Mouse (Mus musculus) adrenal gland, adult 2 months (tissue): ENCODE data around the gene BC005537. TPM values are rescaled to one million over a fixed set of nuclear protein-coding genes. Genes with fewer than 3 reads are reported as not detected.
A peak's percentile ranks its signal among the peaks of the same experiment; 100 is the strongest.
"Not testable (repeated sequence)": the region's sequence is repeated elsewhere in the genome, so short reads cannot be mapped to it uniquely, and the experiment has no call there.

Experiments
- DNase-seq: peaks from one replicate; pipeline ENCODE4 v3.0.0; 2021
- polyA plus RNA-seq: library from polyadenylated mRNA; depleted of rRNA; stranded (reverse); fragments of >200 nt; gene quantifications from 2 replicates; pipeline ENCODE4 v1.2.3, GENCODE M21; 2012
- total RNA-seq, 2 experiments: library from RNA; stranded (reverse); gene quantifications; 2 replicates each; pipeline ENCODE4 v1.2.3; 2021

Gene BC005537
- total and polyA plus RNA-seq, 3 experiments, result 70.6 to 170 (median 161) TPM

DNA sequence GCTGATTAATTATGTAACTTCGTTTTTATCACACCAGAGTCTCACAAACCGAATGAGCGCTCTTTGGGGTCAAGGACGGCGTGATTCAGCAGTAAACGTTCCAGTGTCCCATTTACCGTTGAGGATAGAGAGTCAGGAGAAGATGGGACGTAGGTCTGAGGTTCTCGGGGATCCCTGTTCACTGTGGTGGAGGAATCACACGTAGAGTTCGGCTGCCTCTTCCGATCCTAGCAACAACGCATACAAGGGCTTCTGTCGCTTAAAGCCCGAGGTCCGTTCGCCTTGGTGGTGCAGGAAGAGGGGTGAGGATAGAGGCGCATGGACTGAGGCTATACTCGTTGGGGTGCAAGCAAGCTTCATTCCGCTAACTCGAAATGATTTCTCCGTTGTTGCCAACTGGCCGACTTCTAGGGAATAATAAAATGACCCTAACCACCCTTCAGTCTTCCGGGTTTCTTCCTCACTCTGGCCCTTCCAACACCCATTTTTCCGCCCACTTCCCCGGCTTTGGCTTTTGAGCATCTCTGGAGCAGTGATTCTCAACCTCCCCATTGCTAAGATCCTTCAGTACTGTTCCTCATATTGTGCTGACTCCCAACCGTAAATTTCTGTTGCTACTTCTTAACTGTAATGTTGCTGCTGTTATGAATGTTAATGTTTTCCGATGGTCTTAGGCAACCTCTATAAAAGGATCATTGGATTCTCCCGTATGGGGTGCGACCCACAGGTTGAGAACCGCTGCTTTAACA is 1.4 kb upstream of the BC005537 start:
- DNase-seq, result peak; percentile 88

DNA sequence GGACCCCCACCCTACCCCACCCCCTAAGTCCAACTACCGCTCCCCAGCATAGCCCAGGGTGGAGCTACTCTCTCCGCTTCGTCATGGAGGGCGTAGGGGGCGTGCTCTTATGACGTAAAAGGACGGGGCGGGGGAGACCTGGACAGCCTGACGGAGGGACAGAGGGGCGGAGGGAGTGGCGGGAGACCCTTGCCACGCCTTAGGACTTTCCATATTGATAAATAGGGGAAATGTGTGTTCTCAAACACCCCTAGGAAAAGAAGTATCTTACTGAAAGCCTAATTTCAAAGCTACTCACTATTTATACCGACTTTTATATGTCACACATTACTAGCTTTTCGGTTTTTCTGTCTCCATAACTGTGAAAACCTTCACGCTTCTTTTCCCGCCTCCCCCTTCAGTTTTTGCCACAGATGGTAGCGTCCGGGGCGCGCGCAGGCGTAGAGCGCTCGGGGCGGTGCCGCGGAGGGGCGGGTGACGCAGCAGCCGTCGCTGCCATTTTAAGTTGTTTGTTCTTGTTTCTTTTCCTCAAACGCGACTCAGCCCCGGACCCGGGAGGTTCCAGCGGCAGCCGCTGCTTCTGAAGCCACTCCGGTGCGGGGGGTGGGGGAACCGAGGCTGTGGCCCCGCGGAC is 666 bp upstream of the BC005537 start:
- DNase-seq, result peak; percentile 99

DNA sequence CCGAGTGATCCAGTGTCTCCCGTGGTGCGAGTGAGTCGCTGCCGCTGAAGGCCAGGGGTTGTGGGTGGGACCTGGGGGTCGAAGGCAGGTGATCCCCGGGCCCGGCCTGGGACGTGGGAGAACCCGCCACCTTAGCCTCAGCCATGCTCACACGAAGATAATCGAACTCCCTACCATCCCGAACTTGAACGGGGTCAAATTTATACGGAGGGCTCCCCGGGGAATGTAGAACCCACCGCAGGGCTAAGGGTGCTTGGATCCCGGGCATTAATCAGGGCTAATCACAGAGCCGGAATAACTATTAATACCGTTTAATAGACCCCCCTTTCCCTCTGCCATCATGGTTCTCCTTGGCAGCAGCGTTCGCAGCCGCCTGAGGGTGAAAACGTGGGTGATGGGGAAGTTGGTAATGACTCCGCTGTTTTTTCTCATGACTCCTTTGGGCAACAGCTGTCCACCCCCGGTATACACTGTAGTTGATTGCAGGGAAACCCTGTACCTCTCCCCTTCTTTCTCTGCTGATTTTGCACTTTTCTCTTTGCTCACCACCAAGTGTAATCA is 754 bp downstream of the BC005537 start:
- peak; percentile 55 for DNase-seq

DNA sequence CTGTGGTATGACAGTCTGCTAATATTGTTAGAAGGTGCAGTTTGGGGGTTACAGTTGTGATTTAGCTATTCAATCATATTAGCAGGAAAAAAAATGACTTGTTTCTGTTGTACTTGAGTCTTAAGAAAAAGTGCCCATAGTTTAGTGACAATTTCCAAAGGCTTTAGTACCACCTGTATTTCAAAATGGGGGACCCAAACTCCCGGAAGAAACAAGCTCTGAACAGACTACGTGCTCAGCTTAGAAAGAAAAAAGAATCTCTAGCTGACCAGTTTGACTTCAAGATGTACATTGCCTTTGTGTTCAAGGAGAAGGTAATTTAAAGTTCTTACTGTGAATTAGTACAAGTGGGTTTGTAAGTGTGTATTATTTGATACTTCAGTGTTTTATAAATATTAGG is 1.7 kb downstream of the BC005537 start:
- DNase-seq, result no peak

DNA sequence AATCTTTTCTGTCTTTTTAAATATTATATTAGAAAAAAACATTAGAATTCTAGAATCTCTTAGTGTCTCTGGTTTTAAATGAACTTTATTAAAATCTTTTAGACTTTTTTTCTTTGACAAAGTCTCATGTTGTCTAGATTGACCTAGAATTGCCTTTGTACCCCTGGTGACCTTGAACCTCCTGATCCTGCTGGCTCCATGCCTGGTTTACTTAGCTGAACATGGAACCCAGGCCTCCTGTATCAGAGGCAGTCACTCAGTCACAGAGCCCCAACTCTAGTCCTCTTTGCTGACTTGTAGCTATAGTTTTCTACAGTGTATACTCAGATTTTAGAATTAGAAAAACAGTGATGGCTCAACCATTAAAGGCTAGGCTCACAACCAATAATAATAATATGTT is 4.6 kb downstream of the BC005537 start:
- DNase-seq, result peak; percentile 55

DNA sequence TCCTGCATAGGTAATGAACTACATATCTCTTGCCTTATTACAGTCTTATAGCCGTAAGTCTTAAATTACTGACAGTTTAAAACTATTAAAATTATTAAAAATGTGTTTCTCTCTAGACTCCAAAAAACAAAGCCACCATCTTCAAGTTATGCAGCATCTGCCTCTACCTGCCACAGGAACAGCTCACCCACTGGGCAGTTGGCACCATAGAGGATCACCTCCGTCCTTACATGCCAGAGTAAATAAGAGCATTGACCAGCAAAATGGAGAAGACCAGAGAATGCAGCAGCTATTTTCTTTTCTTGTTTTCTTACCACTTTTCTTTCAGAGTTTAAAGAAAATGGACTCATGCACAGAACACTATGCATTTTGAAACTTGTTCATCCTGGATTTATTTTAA is 11.1 kb downstream of the BC005537 start:
- no peak for DNase-seq

DNA sequence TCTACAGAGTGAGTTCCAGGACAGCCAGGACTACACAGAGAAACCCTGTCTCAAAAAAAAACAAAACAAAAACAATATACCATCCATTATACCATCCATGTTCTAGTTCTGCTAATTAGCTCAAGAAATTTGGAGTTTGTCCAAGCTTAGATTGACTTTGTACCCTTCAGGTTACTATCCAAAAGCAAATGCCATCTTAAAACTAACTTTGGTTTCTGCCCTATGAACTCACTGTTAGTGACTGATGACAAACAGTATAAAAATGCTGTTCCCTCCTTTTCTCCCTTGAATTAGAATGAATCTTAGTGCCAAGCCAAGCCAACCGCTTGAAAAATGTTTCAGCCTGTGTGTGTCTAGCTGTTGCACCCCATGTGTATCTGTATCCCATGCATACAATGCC is 13.2 kb downstream of the BC005537 start:
- no peak for DNase-seq

DNA sequence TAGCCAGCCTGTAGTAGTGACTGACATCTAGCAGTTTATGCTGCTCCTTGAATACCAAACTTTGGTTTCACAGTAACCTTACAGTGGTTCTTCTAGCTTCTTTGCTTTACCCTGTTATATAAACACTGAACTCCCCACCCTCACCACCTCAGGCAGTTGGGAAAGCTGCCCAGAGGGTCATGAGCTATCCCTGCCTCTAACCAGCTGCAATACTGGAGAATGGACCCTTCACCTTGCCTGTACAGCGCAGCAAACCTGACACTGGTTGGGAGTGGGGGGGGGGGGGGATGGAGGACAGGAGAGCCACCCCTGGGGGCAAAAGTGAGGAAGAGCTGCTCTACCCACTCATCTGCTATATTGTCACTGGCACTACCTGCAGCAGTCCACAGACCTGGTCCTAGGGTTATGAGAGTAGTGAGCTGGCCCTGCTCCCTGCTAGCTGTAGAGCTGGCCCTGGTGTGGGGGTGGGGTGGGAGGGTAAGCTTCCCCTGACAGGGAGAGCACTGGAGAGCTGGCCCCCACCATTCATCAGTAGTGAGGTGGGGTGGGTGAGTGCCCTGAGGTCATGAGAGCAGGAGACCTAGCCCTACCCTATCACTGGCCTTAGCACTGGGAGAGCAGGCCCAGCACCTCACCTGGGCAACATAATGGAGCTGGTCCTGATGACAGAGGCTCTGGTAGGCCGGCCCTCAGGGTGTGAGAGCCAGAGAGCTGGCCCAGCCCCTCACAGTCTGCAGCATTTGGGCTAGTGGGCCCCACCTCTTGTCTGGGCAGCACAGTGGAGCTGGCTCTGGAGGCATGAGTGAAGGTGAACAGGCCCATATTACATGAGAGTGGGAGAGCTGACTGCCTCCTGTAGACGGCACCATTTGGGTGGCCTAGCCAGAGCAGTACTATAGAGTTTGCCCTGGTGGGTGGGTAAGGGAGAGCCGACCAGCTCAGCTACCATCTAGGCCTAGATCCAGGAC is 15.0 kb downstream of the BC005537 start:
- DNase-seq, result no peak

DNA sequence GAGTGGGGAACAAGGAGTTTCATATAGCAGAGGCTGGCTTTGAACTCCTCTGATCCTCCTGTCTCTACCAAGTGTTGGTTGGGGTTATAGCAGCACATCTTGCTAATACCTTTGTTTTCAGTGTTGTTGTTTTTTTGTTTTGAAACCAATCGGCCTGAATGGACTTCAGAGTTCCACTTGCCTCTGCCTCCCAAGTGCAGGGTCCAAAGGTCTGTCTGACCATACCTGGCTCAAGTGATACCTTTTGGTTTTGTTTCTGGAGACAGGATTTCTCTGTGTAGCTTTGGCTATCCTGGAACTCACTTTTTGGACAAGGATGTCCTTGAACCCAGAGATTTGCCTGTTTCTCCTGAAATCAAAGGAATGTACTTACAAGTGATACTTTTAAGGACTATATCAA is 18.5 kb downstream of the BC005537 start:
- DNase-seq, result no peak

DNA sequence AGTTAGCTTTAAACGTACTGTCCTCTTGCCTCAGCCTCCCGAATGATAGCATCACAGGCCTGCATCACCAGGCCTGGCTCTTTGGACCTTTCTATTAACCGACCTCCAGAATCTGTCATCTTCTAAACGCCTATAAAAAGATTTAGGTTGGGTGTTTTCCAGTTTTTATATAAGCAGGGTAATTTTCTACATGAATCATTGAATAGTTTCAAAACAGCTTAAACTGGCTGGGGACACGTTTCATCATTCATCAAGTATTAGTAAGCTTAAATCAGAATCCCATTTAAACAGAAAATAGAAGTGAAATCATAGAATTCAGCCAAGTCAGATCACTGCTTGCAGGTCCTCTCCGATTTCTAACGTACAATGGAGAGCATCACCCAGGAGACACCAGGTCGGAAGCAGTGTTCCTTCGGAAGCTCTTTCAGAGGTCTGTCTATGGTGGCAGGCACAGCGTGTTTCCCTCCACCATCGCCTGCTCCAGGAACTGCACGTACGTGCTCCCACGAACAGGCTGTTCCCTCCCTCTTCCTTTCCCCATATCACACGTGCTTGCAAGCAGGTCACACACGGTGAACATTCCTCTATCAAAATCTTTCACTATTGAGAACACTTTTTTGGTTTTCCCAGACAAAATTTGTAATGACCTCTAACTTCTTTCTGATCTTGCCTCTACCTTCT is 21.3 kb downstream of the BC005537 start:
- no peak for DNase-seq

DNA sequence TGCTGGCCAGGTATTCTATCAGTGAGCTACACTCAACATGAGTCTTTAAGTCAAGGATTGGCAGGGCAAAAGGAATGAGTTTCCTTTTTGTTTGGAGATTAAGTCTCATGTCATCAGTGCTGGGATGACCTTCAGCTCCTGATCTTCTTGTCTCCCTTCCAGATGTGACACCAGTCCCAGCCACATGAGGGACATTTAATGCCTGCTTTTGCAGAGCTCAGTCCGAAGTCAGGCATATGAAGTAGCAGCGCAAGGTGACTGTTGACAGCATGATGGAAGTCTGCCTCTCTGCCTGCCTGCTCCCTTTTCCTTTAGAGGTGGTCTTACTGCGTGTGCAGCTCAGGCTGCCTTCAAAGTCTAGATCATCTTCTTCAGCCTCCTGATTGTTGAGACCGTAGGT is 23.2 kb downstream of the BC005537 start:
- DNase-seq, result no peak

DNA sequence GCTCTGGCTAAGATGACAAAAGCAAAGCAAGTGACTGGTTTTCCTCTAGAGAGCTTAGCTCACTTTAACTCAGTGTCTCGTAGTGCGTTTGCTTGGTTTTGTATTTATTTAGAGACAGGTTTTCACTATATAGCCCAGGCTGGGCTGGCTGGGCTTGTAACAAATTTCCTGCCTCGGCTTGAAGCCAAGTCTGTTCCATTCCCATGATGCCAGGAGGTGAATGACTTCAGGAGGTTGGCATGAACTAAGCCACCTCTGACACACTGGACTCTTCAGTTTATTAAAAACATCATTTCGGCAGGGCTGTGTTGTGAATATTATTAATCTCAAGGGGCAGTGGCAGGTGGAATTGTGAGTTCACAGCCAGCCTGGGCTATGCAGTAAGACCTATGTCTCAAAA is 24.1 kb downstream of the BC005537 start:
- DNase-seq, result no peak

DNA sequence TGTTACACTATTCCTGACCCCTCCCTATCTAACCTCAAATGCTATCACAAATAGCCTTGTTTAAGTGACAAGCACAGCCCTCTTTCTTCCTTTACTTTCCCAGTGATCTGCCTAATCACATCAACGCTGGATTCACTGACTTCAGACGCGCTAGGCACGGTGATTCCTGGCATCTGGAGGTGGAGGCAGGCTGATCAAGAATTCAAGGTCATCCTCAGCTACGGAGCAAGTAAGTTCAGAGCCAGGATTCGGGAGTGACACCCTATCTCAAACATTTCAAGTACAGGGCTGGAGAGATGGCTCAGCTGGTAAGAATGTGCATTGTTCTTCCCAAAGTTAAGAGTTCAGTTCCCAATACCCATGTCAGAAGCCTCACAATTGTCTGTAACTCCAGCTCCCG is 24.7 kb downstream of the BC005537 start:
- no peak for DNase-seq

DNA sequence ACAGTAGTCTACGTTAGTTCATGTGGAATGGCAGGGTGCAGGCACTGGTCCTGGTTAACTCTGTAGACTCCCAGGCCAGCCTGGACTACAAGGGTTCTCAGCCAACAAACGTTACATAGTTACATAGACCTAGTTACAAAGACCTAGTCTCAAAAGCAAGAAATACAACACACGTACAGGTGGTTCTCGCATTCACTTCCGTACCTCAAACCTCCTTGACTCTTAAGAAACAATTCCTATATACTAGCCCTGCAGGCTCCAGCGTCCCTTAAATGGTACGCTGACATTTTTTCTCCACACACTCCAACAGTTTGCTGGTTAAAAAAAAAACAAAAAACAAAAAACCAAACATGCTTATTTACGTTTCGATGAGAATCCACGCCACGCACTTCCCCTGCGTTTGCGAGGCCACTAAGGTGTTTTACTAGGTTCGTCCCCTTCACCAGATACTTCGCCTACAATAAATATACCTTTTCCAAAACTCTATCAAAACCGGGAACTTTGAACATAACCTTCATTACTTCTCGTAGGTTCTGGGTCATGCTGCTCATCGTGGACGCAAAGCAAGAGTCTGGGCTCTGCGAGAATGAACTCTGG is 29.4 kb downstream of the BC005537 start:
- no peak for DNase-seq

DNA sequence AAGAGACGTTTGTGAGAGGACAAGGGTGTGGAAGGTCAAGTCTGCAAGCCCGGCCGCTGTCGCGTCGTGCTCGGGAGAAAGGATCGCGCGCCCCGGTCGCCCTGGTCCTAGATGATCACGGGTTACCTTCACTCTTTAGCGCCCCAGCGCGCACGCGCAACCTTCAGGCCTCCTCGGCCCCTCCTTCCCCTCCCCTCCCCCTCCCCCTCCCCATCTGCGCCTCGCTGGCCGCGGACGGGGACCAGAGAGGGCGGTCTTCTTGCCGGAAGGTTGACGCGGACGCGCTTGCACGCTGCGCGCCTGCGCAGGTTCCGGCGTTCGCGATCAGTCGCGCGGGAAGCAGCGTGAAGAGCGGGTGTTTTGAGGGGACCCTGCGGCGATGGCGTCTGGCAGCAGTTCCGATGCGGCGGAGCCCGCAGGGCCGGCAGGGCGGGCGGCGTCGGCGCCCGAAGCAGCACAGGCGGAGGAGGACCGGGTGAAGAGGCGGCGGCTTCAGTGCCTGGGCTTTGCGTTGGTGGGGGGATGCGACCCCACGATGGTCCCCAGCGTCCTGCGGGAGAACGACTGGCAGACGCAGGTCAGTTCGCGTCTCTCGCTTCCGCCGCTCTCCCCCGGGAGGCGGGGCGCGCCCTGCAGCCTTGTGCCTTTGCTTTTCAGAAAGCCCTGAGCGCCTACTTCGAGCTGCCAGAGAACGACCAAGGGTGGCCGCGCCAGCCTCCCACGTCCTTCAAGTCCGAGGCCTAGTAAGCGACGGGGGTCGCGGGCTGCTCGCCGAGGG is 30.1 kb downstream of the BC005537 start, which contains the start of the genes Acot13 and Tdp2:
Acot13 (minus strand) TSS at position 188 of the 778 bp plus-strand sequence.
Tdp2 (plus strand) TSS at position 327 of the 778 bp plus-strand sequence.
- DNase-seq, result peak; percentile 96

DNA sequence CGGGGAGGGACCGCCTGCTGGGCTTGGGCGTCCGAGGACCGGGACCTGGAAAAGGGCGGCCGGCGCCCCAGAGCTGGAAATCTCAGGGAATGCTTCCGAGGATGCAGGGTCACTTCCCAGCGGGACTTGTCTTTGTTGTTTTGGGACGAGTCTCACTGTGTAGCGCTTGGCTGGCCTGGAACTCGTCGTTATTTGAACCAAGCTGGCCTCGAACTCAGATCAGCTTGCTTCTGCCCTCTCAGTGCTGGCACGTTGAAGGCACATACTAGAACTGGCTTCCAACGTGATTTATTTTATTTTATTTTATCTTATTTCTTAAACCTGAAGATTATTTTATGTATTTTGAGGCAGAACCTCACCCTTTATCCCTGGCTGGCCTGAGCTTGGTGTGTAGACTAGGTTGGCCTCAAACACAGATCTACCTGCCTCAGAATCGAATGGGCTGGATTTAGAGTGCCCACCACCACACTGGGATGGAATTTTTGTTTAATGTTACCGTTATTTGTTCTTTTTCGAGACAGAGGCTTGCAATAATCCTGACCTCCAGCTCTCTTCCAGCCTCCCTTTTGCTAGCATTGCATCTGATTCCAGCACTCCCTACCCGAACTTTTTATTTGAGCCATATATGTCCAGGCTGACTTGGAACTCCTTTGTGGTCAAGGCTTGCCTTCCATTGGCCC is 30.8 kb downstream of the BC005537 start:
- DNase-seq, result no peak

DNA sequence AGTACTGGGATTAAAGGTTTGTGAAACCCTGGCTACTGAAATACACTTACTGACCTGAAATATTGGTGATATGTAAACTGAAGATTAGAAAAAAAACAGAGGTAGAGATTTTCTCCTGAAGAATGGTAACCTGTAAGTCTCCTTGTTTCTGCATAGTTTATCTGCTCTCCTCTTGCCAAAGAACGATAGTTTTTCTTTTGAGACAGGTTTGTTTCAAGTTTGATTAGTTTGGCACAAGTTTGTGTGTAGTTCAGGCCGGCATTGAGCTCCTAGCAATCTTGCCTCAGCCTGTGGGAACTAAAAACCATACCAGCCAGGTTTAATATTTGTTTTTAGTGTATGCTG is 31.3 kb downstream of the BC005537 start:
- no peak for DNase-seq

DNA sequence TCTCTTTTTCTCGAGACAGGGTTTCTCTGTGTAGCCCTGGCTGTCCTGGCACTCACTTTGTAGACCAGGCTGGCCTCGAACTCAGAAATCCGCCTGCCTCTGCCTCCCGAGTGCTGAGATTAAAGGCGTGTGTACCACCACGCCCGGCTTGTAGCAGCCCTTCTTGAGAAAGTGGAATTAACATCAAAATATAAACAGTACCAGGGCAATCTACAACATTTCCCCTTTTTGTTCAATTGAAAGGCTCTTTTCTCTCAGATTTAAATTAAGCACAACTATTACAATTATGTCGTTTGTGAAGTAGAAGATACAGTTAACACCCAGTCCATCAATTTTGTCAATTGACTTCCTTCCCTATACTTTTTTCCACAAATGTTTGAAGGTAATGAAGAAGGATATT is 36.3 kb downstream of the BC005537 start:
- DNase-seq, result not testable (repeated sequence)

DNA sequence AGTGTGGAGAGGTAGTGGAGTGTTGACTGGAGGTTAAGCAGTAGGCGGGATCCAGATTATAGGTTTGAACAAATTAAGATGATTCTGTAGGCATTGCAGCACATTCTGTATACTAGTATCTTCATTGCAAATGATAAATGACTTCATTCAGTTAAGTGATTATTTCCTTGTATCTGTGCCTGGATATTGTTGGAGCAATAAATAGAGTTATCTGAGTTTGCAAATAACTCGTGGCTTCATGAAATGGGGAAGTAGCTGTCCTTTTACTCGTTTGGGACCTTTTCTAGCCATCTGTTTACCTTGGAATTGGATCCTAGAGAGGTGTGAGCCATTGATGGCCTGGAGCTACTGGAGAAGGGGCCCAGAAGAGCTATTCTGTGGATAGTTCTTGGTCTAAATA is 38.4 kb downstream of the BC005537 start:
- no peak for DNase-seq

DNA sequence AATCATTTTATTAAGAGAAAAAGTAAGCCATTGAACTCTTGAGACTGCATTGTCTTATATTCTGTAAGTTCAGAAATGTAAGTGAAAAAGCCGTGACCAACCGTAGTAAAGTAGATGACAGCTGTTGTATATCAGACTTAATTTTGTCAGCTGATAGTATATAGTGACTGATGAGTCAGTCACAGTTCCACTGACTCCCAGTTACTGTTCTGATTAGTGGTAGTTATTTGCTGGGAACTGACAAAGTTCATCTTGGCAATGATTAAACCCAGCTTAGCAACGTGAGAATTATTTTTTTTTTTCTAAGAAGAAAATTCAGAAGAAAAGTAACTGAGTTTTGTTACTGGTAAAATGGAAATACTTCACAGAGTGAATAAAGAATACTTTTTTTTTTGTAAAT is 40.2 kb downstream of the BC005537 start:
- DNase-seq, result no peak
